Mouse (Mus musculus) E14TG2a.4 (cell line): ENCODE results near the gene Gm20509.

Source experiments
- CTCF ChIP-seq: conservative IDR thresholded peaks from 2 replicates; pipeline ENCODE4 v1.5.1; 2014; ENCODE audit warnings: low read length
- NANOG ChIP-seq: IDR thresholded peaks from 2 replicates; pipeline ENCODE4 v1.6.1; 2014; ENCODE audit warnings: borderline replicate concordance, low read length, mixed read lengths
- POU5F1 ChIP-seq: IDR thresholded peaks from 2 replicates; pipeline ENCODE4 v1.6.1; 2014; ENCODE audit warnings: low read length, borderline replicate concordance

DNA sequence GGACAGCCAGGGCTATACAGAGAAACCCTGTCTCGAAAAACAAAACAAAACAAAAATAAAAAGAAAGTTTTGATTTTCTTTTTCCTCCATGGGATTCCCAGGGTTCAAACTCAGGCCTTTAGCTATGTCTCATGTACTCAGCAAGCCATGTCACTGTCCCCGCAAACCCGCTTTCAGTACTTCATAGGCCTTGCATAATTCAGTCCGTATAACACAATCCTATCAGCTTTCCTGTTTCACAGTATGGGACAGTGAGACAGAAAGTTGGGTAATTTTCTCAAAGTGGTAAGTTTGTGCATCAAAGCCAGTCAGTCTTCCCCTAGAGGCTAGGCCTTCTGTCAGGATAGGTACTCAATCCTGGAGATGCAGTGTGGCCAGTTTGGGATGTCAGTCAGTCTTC, 43.0 kb upstream of the Gm20509 start:
- TF ChIP-seq CTCF = no peak
- TF ChIP-seq POU5F1 = no peak
- TF ChIP-seq NANOG = no peak
